Mouse (Mus musculus) olfactory bulb, adult 2 months (tissue): ENCODE data around the gene Reep3. TPM values are rescaled to one million over a fixed set of nuclear protein-coding genes. Genes with fewer than 3 reads are reported as not detected.

Experiments
- H3K27ac ChIP-seq: fragments of 200-500 bp; 2 replicates; pipeline ENCODE4 v1.5.1; 2012; ENCODE audit warnings: low read depth, low read length; ENCODE audit not compliant: insufficient read depth
- H3K4me1 ChIP-seq: fragments of 200-500 bp; 2 replicates; pipeline ENCODE4 v1.6.1; 2012; ENCODE audit warnings: low read length; ENCODE audit not compliant: control insufficient read depth, insufficient read depth
- H3K4me3 ChIP-seq: fragments of 200-500 bp; 2 replicates; pipeline ENCODE4 v1.5.1; 2012; ENCODE audit warnings: mild to moderate bottlenecking, low read depth, low read length, moderate library complexity; ENCODE audit not compliant: insufficient read depth
- CTCF ChIP-seq: fragments of 200-500 bp; IDR thresholded peaks from 2 replicates; pipeline ENCODE4 v1.5.1; 2012; ENCODE audit warnings: low read depth, mild to moderate bottlenecking, low read length, moderate library complexity; ENCODE audit not compliant: insufficient read depth
- POLR2A ChIP-seq: fragments of 200-500 bp; IDR thresholded peaks from 2 replicates; pipeline ENCODE4 v1.6.1; 2012; ENCODE audit warnings: mild to moderate bottlenecking, low read depth, low read length, moderate library complexity; ENCODE audit not compliant: insufficient read depth
- whole genome bisulfite sequencing: fragments of 180-500 bp; shearing (Covaris S2); methylation state at CpG from one replicate; pipeline ENCODE4 v1.1.7; 2018; 5-methylcytosine and 5-hydroxymethylcytosine counted together
- polyA plus RNA-seq: library from polyadenylated mRNA; stranded (reverse); fragments of >200 nt; gene quantifications from 2 replicates; pipeline ENCODE4 v1.2.4, GENCODE M21; 2012; ENCODE audit warnings: low replicate concordance; ENCODE audit not compliant: missing spikeins, insufficient read depth, insufficient read length

Gene Reep3
- polyA plus RNA-seq, 1 experiment, result not detected

GRCm38 (mm10) chr10:67087447-67088226 lies 9.1 kb downstream of the Reep3 start:
- H3K4me1 ChIP-seq, result peaks cover 4% of the 10 kb centered on the region; the same call in 1 of the 2 replicates
- H3K27ac ChIP-seq, result no peak overlapping the region
- TF ChIP-seq CTCF (no peak), POLR2A (no peak)
- 98% methylated on average over 5 of the region's 5 CpGs for WGBS
- H3K4me3 ChIP-seq, result no peak overlapping the region

GRCm38 (mm10) chr10:67085916-67086315 lies 10.8 kb downstream of the Reep3 start:
- WGBS, result 92% methylated on average over 7 of the region's 7 CpGs
- H3K4me3 ChIP-seq, result no peak overlapping the region
- H3K4me1 ChIP-seq, result peaks cover 4% of the 10 kb centered on the region; the same call in 1 of the 2 replicates
- H3K27ac ChIP-seq, result no peak overlapping the region
- TF ChIP-seq CTCF (no peak), POLR2A (no peak)

GRCm38 (mm10) chr10:67085124-67085523 lies 11.6 kb downstream of the Reep3 start:
- H3K27ac ChIP-seq, result no peak overlapping the region

GRCm38 (mm10) chr10:67083446-67084166 lies 13.1 kb downstream of the Reep3 start:
- no peak overlapping the region; the same call in 1 of the 2 replicates for H3K27ac ChIP-seq
- peaks cover 4% of the 10 kb centered on the region; the same call in 1 of the 2 replicates for H3K4me1 ChIP-seq
- TF ChIP-seq POLR2A (no peak), CTCF (no peak)
- H3K4me3 ChIP-seq, result no peak overlapping the region
- WGBS, result 86% methylated on average over 10 of the region's 10 CpGs

More at GRCm38 (mm10) chr10:67085124-67085523, 11.6 kb downstream of the Reep3 start:
- WGBS, result 93% methylated on average over 10 of the region's 10 CpGs
- no peak overlapping the region for H3K4me3 ChIP-seq
- peaks cover 4% of the 10 kb centered on the region; the same call in 1 of the 2 replicates for H3K4me1 ChIP-seq
- no peak for TF ChIP-seq POLR2A
- TF ChIP-seq CTCF, result no peak

GRCm38 (mm10) chr10:67082531-67082930 lies 14.2 kb downstream of the Reep3 start:
- WGBS, result 86% methylated on average over 4 of the region's 4 CpGs
- TF ChIP-seq CTCF, result no peak
- Histone ChIP-seq H3K4me1 (peaks cover 4% of the 10 kb centered on the region; the same call in 1 of the 2 replicates), H3K27ac (no peak overlapping the region), H3K4me3 (no peak overlapping the region)

- H3K4me3 ChIP-seq, result no peak overlapping the region
- no peak overlapping the region for H3K27ac ChIP-seq
- 90% methylated on average over 18 of the region's 18 CpGs for WGBS
Observed at GRCm38 (mm10) chr10:67081206-67082007, 15.3 kb downstream of the Reep3 start.

GRCm38 (mm10) chr10:67079030-67079429 lies 17.7 kb downstream of the Reep3 start:
- Histone ChIP-seq H3K27ac (no peak overlapping the region), H3K4me3 (no peak overlapping the region), H3K4me1 (peaks cover 11% of the 10 kb centered on the region)
- no peak for TF ChIP-seq CTCF
- TF ChIP-seq POLR2A, result no peak
- WGBS, result 70% methylated on average over 4 of the region's 4 CpGs

More at GRCm38 (mm10) chr10:67081206-67082007, 15.3 kb downstream of the Reep3 start:
- no peak for TF ChIP-seq CTCF
- no peak for TF ChIP-seq POLR2A
- H3K4me1 ChIP-seq, result peaks cover 5% of the 10 kb centered on the region
